Mouse (Mus musculus) G1E (cell line): ENCODE results near the gene Tinf2.

Experiments used
- CTCF ChIP-seq: IDR thresholded peaks from 2 replicates; pipeline ENCODE4 v1.5.1; 2012; ENCODE audit warnings: low read depth, low read length, inconsistent platforms, mixed read lengths
- GATA1 ChIP-seq: IDR thresholded peaks from 2 replicates; pipeline ENCODE4 v1.6.1; 2012; ENCODE audit warnings: borderline replicate concordance, low read length, inconsistent platforms, mixed read lengths
- POLR2AphosphoS5 ChIP-seq: IDR thresholded peaks from 2 replicates; pipeline ENCODE4 v1.6.1; 2012; ENCODE audit warnings: low read depth, low read length, inconsistent platforms; ENCODE audit not compliant: insufficient replicate concordance
- TAL1 ChIP-seq: conservative IDR thresholded peaks from 2 replicates; pipeline ENCODE4 v1.6.1; 2012; ENCODE audit warnings: low read depth, low read length, inconsistent platforms, mixed read lengths

- TF ChIP-seq CTCF (no peak), POLR2AphosphoS5 (no peak), GATA1 (no peak), TAL1 (no peak)
These were observed 7.8 kb upstream of the Tinf2 start for GRCm38 (mm10) chr14:55689433-55689832.
